Mouse (Mus musculus) lung, postnatal 25 days (tissue): ENCODE data around the gene Tmem44.

ENCODE experiments used
- DNase-seq: peaks from one replicate; pipeline ENCODE4 v3.0.0; 2022; ENCODE audit warnings: low spot score

Gene Tmem44

GRCm38 (mm10) chr16:30550748-30551192, at the start of gene Tmem44:
Gene Tmem44, minus strand, starts transcription at chr16:30550842.
- DNase-seq = no peak

DNA sequence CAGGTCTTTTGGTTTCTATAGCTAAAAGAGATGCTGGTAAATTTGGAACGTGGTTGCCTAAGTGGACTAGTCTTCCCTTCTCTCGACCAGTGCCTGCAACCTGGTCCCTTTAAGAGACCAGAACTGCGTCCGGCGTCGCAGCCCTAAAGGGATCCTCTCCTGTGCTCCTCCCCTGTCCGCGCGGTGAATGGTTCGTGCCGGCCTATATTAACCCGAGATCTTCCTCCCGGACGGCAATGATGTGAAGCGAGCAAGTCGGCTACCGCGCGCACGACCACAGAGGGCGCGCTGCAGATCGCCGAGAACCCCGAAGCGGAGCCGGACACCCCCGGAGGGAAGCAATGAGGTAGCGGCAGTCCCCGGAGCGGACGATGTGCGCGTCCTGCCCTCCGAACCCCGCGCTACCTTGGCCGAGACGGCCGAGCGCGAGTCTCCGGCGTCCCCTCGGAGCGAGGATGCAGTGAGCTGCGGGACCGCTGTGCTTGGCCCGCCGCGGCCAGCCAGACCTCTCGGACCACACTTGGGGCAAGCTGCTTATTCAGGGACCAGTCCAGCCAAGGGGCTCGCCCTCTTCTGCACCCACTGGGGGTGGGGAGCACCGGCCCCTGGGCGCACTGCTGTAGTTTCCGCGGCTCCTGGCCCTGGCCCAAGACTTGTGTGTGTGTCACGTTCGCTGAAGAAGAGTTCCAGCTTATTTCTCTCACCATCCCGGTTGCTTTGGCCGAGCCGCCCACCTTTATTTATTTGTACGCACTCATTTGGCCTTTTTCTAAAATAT, 49.0 kb upstream of the Tmem44 start, which contains the start of gene Fam43a:
Fam43a (plus strand) TSS at position 233 of the 778 bp plus-strand sequence.
- peak; percentile 93 for DNase-seq

DNA sequence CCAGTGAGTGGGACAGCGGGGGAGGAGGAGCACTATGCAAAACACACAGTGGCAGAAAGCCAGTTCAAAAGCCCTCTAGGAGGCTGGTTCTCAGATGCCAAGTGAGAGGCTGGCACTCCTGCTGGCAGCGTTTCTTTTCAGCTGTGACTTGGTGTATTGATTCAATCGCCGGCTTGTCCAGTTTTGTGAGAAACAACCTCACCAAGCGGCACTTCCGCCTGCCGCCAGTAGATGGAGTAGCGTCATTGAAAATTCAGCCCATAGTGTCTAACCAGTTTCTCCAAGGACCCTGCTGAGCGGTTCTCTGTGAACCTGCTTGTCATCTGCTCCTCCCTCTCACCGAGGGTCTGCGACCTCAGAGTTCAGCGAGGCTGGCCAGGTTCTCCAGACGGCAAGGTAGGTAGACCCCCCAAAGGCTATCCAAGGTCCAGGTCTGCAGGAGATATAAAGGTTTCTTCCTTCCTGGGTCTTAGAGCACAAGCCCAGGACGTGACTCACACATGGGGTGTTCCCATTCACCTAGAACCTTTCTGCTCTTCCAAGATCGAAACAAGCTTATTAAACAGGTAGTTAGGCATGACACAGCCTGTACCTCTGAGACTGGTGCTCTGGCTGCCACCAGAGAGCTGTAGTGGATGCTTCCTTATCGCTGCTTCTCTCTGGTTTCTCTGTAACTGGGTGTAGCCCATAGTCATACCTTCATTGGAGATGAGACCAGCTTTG, 46.5 kb upstream of the Tmem44 start:
- DNase-seq = peak; percentile 93

GRCm38 (mm10) chr16:30595835-30596557, 45.4 kb upstream of the Tmem44 start:
- no peak for DNase-seq

- DNase-seq = no peak
Observed at GRCm38 (mm10) chr16:30595356-30595755, 44.7 kb upstream of the Tmem44 start.

- DNase-seq = no peak
Observed at GRCm38 (mm10) chr16:30591990-30592389, 41.3 kb upstream of the Tmem44 start.

DNA sequence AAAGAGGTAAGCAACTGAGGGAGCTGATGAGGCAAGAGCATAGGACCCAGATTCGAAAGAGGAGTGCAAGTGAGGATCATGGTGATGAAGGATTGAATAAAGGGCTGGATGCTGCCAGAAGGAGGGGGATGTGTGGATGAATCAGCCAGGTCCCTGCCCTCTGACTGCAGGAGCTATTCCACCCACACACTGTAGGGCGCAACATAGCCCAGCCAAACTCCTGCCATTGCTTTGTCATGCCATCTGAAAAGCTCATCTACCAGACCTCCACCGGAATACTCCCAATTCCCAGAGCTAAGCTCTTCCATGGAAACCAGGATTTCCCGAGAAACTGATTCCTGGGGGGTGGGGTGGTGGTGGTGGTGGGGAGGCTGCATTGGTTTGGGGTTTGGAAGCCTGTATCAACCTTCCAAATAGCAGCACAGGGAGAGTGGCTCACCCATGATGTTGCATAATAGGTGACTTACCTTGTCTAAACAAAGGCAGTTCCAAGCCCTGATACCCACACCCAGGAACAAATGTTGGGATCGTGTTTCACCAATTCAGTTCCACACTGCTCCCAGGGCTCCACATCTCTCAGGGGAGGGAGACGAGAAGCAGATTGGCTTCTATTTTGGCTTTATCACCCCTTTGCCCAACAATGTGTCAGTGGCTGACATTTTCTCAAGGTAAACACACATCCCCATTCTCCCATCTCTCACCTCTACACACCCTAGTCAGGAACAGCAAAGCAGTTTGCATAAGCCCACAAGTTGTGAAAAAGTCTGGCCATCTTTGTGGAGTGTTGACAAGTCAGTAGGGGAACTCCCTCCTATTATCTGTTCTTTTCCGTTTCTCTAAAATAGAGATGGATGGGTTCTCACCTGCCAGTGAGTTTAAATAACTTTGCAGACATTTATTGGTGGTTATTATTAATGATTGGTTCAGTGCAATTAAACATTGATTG, 39.9 kb upstream of the Tmem44 start:
- no peak for DNase-seq

DNA sequence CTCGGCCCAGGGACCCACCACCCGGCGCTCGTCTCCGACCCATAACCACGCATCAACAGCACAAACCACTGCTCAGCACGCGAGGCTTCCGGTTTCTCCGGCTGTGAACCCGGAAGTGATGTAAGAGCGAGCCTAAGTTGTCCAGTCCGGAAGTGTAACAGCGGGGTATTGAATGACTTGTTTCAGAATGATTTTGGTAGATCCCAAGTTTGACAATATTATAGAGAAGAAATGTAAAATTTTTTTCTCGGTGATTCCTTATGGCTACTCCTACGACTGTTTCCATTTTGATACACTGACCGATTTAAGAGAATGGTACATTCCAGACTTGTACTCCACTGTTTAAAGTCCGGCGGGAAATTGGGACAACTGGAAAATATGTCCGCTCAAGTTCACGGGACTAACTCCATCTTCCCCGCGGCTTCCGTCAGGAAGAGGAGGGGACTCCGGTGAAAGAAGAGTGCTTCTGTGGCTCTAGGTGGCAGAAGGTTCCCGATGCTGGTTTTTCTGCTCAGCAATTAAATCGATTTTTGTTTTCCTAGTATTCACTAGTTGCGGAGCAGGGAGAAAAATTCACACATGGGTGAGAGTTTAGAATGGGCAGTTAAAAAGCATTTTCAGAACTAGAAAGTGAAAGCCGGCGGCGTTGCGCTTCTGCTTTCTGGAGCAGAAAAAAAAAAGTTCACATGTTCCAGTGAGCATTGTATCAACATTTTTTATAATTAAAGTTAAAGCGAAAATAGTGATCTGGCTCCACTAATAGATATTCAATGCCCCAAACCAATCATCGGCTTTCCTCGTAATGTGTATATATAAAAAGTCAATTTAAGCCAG, 37.1 kb upstream of the Tmem44 start, which contains the start of gene Lsg1:
Lsg1 (minus strand) TSS at position 99 of the 834 bp plus-strand sequence.
- DNase-seq = peak; percentile 93

GRCm38 (mm10) chr16:30586935-30587493, 36.4 kb upstream of the Tmem44 start:
- DNase-seq = no peak

DNA sequence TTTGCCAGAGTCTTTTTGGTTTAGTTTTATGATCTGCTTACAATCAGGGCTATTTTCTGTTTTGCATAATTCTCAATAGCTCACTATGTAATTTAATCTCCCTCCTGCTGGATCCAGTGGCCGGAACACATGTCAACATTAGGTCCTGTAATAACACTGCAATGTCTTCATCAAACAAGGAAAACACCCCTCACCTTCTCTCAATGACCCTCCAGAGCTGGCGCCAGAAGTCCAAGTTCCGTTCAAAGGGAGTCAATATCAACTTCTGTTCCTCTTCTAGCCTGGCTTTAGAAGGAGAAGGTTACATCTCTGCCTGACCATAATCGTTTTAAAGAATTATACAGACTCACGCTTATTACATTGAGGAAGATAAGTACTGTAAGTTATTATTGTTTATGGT, 30.1 kb upstream of the Tmem44 start:
- no peak for DNase-seq

GRCm38 (mm10) chr16:30576392-30576791, 25.8 kb upstream of the Tmem44 start:
- no peak for DNase-seq

GRCm38 (mm10) chr16:30575815-30576214, 25.2 kb upstream of the Tmem44 start:
- no peak for DNase-seq

DNA sequence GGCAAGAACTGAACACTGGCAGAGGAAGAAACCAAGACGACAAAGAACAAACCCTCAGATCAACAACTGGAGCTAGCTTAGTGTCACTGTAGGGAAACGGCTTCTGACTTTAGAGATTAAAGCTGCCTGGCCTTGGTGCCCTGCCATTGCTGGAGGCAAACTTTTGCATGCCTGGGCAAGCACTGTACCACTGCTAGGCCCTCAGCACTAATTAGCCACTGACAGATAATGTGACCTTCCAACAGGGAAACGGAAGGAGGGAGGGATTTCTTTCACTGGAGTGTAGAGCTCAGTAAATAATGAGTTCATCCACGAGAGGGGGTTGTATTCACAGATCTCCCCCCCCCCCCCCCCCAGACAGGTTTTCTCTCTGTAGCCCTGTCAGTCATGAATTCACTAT, 21.6 kb upstream of the Tmem44 start:
- no peak for DNase-seq

DNA sequence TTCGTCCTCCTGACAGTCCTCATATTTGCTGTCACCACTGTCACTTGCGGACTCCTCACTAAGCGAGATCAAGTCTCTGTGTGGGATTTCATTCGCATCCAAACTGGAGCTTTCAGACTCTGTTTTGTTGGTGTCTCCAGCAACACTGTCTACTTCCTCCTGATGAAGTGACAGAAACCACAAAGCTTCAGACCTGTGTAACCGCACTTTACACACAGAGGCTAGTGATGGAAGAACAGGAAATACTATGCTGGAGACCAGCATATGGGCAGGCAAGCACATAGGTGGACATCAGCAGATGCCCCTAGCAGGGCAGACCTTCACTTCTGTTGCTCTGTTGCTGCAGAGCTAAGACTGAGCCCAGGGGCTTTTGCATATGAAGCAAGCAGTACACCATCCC, 20.7 kb upstream of the Tmem44 start:
- no peak for DNase-seq

DNA sequence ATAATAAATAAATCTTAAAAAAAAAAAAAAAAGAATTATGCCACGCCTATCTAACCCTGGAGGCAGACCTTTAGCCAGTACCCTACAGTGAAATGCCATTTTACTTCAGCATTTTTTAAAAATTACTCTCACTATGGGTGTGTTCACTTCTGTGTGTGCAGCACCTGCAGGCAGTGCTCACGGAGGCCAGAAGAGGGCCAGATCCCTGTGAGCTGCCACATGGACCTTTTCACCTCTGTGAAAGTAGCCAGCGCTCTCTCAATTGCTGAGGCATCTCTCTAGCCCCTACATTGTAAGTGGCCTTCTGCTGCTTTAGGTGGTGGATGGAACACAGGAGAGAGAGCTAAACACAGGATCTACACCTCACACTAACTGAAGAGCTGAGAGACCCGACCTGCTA, 19.5 kb upstream of the Tmem44 start:
- DNase-seq = no peak

GRCm38 (mm10) chr16:30565631-30566030, 15.0 kb upstream of the Tmem44 start:
- no peak for DNase-seq

DNA sequence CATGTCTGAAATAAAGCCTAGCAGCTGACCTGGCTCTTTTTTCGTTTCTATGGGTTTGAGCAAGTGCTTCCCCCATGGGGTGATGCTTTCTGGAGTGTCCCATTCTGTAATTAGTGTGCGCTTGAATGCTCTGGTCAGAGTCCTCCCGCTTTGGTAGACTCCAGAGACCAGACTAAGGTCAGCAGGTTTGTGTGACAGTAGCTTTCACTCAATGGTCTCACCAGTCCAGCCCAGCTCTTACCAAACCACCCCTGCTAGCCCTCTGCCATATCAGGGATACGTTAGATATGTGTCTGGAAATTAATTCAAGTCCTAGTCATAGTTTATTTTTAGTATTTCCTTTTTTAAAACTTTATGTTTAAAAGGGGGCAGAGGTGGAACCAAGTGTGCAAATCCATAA, 10.0 kb upstream of the Tmem44 start:
- no peak for DNase-seq

GRCm38 (mm10) chr16:30559312-30559992, 8.8 kb upstream of the Tmem44 start:
- no peak for DNase-seq

DNA sequence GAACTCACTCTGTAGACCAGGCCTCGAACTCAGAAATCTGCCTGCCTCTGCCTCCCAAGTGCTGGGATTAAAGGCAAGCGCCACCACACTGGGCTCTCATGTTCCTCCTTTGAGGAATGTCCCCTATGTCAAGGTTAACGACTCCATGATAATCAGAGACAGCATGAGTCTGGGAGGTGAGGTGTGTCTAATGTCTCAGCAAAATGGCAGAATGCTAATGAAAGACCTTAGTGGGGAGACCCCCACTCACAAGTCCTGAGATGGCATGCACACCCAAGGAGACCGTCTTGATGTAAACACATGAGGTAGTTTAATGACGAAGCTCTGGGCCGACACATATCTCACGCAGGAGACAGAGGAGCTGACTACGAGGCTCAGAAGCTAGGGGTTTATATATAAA, 3.5 kb upstream of the Tmem44 start:
- no peak for DNase-seq
